Mouse (Mus musculus) forebrain, embryonic 13.5 days (tissue): ENCODE results near the gene Csk. TPM values are rescaled to one million over a fixed set of nuclear protein-coding genes. Genes with fewer than 3 reads are reported as not detected.

Experiments used
- ATAC-seq: fragments of 200-750 bp; cut with Nextera tagmentation; 2 replicates; pipeline ENCODE4 v1.8.0; 2017
- H3K27ac ChIP-seq: fragments of 300-500 bp; sonication (generic); 2 replicates; pipeline ENCODE4 v1.5.1; 2015; ENCODE audit warnings: inconsistent platforms, mild to moderate bottlenecking, moderate library complexity
- H3K27me3 ChIP-seq: fragments of 300-500 bp; sonication (generic); 2 replicates; pipeline ENCODE4 v1.6.1; 2015; ENCODE audit warnings: mild to moderate bottlenecking, inconsistent platforms
- H3K36me3 ChIP-seq: fragments of 300-500 bp; sonication (generic); 2 replicates; pipeline ENCODE4 v1.6.1; 2015; ENCODE audit warnings: mild to moderate bottlenecking, inconsistent platforms; ENCODE audit not compliant: poor library complexity, severe bottlenecking
- H3K4me1 ChIP-seq: fragments of 300-500 bp; sonication (generic); 2 replicates; pipeline ENCODE4 v1.6.1; 2015; ENCODE audit warnings: inconsistent platforms
- H3K4me2 ChIP-seq: fragments of 300-500 bp; sonication (generic); 2 replicates; pipeline ENCODE4 v1.6.1; 2015; ENCODE audit warnings: inconsistent platforms, mild to moderate bottlenecking, moderate library complexity
- H3K4me3 ChIP-seq: fragments of 300-500 bp; sonication (generic); 2 replicates; pipeline ENCODE4 v1.5.1; 2015; ENCODE audit warnings: mild to moderate bottlenecking, inconsistent platforms
- H3K9ac ChIP-seq: fragments of 300-500 bp; sonication (generic); 2 replicates; pipeline ENCODE4 v1.6.1; 2015; ENCODE audit warnings: mild to moderate bottlenecking, inconsistent platforms
- H3K9me3 ChIP-seq: fragments of 300-500 bp; sonication (generic); replicated peaks from 2 replicates; pipeline ENCODE4 v1.6.1; 2016; ENCODE audit warnings: inconsistent platforms
- WGBS: fragments of 180-500 bp; shearing (Covaris S2); methylation state at CpG from one replicate; pipeline ENCODE4 v1.1.7; 2015; 5-methylcytosine and 5-hydroxymethylcytosine counted together
- polyA plus RNA-seq: library from polyadenylated mRNA; unstranded; fragments of >200 nt; fragmentation: Nextera tagmentation; extraction: Ambion mirVana; gene quantifications from 2 replicates; pipeline ENCODE4 v1.2.1, GENCODE M21; 2015

The Csk gene
- 35.0 and 39.8 TPM in 2 replicates for polyA plus RNA-seq

DNA sequence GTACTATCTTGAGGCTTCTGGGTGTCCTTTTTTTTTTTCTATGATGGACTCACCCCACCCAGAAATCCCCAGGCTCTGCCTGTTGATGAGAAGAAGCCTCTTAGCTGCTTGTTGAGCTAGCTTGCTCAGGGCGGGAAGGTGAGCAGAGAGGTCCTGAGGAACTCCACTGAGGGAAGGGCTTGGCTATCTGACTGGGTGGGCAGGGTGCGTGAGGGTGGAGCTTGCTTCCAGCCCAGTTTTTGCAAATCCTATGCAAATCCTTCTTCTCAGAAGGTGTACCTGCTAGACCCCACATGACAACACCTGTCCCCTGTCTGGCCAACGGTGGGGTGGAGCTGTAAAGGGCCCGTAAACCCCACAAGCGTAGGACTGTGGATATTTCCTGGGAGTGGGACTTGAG lies at the start of gene Csk:
Csk (minus strand) TSS at position 349 of the 400 bp plus-strand sequence.
- Histone ChIP-seq H3K4me3 (no peak within 1 kb of the TSS), H3K27ac (no peak within 1 kb of the TSS), H3K27me3 (0 out of 2 replicates have a peak, but pooled peaks cover 8% of the 10 kb centered on the region), H3K9me3 (no peaks in the 10 kb centered on the region), H3K4me2 (no peak within 1 kb of the TSS), H3K9ac (no peak within 1 kb of the TSS; the same call in 1 of the 2 replicates), H3K4me1 (peaks cover 23% of the 10 kb centered on the region), H3K36me3 (no peaks in the 10 kb centered on the region)
- ATAC-seq, result no peak
- 38% methylated on average over 5 of the region's 5 CpGs for WGBS

DNA sequence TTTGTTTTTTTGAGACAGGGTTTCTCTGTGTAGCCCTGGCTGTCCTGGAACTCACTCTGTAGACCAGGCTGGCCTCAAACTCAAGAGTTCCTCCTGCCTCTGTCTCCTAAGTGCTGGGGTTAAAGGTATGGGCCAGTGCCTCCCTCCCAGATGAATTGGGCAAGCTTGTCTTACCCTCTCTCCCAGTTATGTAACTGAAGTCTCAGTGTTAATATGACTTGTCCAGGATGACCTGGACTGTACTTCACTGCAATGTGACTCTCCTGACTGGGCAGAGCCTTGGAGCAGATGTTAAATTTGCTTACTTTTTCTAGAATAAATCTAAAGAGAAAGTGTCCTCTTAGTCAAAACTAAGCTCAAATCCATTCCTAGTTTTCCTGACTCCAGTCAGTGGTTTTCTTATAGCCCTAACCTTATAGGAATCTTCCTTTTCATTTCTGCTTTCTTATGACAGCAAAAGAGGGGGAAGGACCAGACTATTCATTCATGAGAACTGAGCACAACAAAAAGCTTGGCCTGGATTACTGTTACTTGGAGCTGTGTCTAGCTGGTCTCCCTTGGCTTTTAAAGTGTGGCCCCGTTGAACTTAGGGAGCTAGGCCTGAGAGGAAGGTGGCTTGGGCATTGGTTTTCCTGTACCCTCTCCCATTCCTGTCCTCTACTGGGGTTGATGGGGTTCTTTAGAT lies 45.2 kb upstream of the Csk start:
- Histone ChIP-seq H3K27me3 (peaks cover 45% of the 10 kb centered on the region), H3K9ac (no peak overlapping the region), H3K36me3 (no peaks in the 10 kb centered on the region), H3K4me3 (no peak overlapping the region), H3K27ac (no peak overlapping the region), H3K4me1 (peaks cover 15% of the 10 kb centered on the region), H3K4me2 (no peak overlapping the region), H3K9me3 (no peaks in the 10 kb centered on the region)
- no peak for ATAC-seq
- WGBS, result 79% methylated on average over 1 of the region's 1 CpGs

DNA sequence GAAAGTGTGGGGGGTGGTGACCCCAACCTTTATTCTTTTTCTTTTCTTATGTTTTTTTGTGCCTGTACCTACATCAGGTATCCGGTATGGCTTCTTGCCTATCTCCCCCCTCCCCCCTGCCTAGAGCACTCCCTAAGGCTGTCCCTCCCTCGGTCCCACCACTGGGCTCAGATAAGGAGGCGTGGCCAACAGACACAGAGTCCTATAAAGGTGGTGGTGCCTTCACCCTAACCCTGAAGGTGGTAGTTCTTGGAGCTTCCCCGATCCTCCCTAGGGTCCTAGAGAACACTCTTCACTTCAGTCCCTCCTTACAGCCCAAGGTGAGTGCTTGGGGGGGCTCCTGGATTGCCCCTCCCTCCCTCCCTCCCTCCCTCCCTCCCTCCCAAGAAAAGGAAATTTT lies 43.9 kb upstream of the Csk start:
- Histone ChIP-seq H3K4me2 (no peak overlapping the region), H3K9ac (no peak overlapping the region), H3K36me3 (no peaks in the 10 kb centered on the region), H3K27ac (no peak overlapping the region), H3K4me3 (no peak overlapping the region), H3K27me3 (peaks cover 49% of the 10 kb centered on the region), H3K4me1 (peaks cover 15% of the 10 kb centered on the region), H3K9me3 (no peaks in the 10 kb centered on the region)
- ATAC-seq, result no peak
- 9% methylated on average over 4 of the region's 4 CpGs for WGBS

DNA sequence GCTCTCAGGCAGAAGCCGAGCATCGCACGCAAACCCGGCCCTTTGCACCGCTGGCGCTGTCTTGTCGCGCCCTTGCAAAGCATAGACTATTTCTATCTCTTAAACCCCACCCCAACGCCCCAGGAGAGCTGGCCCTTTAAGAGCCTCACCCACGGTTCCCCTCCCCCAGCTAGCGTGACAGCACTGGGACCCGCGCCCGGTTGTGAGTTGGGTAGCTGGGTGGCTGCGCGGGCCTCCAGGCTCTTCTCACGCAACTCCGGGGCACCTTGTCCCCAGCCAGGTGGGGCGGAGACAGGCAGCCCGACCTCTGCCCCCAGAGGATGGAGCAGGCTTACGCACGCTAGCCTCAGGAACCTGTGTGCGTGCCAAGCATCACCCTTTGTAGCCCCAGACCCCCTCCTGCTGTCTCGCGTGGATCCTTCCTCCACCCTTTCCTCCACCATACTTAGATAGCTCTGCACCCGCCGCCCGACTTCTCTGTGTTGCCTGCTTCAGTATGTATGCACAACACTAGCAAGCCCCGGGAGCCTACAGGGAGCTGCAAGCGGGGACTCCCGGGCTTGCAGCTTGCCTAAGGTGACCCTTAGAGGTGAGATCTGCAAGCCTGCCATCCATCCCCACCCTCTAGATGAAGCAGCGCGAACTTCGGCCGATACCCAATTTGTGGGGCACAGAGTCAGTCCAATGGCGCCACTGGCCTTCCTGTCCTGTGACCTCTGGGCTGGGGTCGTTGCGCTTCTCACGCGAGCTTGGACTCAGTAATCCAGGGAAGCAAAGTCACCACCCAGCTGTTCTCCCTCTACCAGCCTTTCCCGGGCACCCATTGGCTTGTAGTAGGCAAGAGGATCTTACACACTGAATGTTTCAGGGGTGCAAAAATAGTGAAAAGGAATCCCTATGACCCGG lies 43.2 kb upstream of the Csk start:
- Histone ChIP-seq H3K4me2 (peak overlapping the region; percentile 78), H3K4me3 (peak overlapping the region; percentile 45), H3K36me3 (no peaks in the 10 kb centered on the region), H3K9ac (peak overlapping the region; percentile 70), H3K27me3 (peaks cover 50% of the 10 kb centered on the region), H3K9me3 (no peaks in the 10 kb centered on the region), H3K4me1 (peaks cover 15% of the 10 kb centered on the region), H3K27ac (no peak overlapping the region)
- peak; percentile 80 for ATAC-seq
- under 1% methylated on average over 42 of the region's 42 CpGs for WGBS

DNA sequence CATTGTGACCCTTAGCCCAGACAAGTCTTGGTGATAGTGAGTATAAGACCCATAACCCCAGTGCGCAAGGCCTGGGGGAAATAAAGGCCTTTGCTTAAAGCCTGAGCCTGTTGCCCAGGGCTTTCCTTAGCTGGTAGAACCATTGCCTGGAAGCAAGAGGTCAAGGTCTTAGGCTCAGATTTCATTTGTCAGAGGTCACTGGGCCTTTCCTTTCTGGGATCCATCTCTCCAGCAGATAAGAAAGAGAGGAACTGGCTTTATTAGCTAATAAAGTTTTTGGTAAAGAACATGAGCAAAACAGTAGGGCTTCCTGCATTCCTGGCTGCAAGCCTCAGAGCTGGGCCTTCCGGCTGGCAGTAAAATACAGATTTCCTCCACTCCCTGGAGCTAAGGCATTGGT lies 40.7 kb upstream of the Csk start:
- WGBS, result 93% methylated on average over 2 of the region's 2 CpGs
- ATAC-seq, result no peak
- H3K27me3 ChIP-seq, result peaks cover 50% of the 10 kb centered on the region

DNA sequence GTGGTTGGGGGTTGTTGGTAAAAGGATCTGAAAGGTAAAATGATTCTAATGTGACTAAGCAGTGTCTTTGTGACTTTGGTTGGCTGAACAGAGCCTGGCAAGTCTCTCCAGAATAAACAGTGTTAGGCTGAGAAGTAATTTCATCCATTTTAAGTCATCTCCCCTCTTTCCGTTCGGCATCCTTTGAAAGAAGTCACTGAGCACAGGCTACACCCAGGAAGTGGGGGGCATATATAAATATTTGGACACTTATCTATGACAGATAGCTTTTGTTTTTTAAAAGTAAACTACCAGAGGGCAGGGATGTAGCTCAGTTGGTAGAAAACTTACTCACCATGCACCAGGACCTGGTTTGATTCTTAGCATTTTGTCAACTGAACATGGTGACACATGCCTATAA lies 35.2 kb upstream of the Csk start:
- no peaks in the 10 kb centered on the region for H3K4me1 ChIP-seq
- no peaks in the 10 kb centered on the region for H3K9me3 ChIP-seq
- H3K4me3 ChIP-seq, result no peak overlapping the region
- ATAC-seq, result no peak
- no peak overlapping the region for H3K4me2 ChIP-seq
- 92% methylated on average over 2 of the region's 2 CpGs for WGBS
- no peak overlapping the region for H3K9ac ChIP-seq
- H3K36me3 ChIP-seq, result no peaks in the 10 kb centered on the region
- H3K27me3 ChIP-seq, result peaks cover 5% of the 10 kb centered on the region; the same call in 1 of the 2 replicates
- H3K27ac ChIP-seq, result no peak overlapping the region

More for the DNA sequence above, 40.7 kb upstream of the Csk start:
- no peaks in the 10 kb centered on the region for H3K36me3 ChIP-seq
- H3K9me3 ChIP-seq, result no peaks in the 10 kb centered on the region
- H3K9ac ChIP-seq, result no peak overlapping the region
- H3K4me2 ChIP-seq, result no peak overlapping the region
- no peak overlapping the region for H3K27ac ChIP-seq
- peaks cover 15% of the 10 kb centered on the region for H3K4me1 ChIP-seq
- H3K4me3 ChIP-seq, result no peak overlapping the region

DNA sequence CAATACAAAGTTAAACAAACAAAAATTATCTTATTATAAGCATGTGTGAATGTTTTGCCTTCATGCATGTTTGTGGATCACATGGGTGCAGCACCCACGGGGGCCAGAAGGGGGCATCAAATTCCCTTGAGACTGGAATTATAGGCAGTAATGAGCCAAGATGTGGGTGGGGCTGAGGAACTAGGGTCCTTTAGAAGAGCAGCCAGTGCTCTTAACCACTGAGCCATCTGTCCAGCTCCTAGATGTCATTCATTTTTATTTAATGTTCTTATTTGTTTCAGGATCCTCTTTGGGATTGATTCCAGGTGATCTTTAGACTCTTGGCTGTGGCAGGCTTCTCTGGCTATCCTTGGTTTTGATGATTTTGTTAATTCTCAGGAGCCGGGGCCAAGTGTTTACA lies 34.7 kb upstream of the Csk start:
- Histone ChIP-seq H3K4me3 (no peak overlapping the region), H3K9ac (no peak overlapping the region), H3K9me3 (no peaks in the 10 kb centered on the region), H3K27me3 (0 out of 2 replicates have a peak, but pooled peaks cover 4% of the 10 kb centered on the region), H3K4me1 (no peaks in the 10 kb centered on the region), H3K27ac (no peak overlapping the region), H3K4me2 (no peak overlapping the region), H3K36me3 (no peaks in the 10 kb centered on the region)
- ATAC-seq, result no peak
- WGBS, result 58% methylated on average over 2 of the region's 2 CpGs

DNA sequence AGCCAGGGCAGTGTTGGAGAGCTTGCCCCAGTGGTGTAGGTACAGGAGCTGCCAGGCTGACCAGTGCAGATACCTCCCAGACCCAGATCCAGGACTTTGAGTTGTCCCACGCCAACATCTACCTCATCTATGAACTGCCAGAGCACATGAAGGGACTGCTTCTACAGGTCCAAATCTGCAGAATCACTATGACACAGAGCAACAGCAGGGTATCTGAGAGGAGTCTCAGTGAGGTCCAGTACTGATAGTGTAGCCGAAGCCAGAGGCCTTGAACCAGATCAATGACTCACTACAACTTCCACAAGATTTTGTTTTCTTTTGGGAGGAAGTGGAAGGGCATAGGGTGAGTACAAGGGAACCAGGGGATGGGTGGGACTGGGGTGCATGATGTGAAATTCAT lies 34.3 kb upstream of the Csk start, which contains the start of gene Cyp1a1:
Cyp1a1 (plus strand) TSS at position 178 of the 400 bp plus-strand sequence.
- H3K27ac ChIP-seq, result no peak within 1 kb of the TSS
- H3K4me1 ChIP-seq, result no peaks in the 10 kb centered on the region
- H3K9ac ChIP-seq, result no peak within 1 kb of the TSS
- H3K4me3 ChIP-seq, result no peak within 1 kb of the TSS
- H3K9me3 ChIP-seq, result no peaks in the 10 kb centered on the region
- no peak within 1 kb of the TSS for H3K4me2 ChIP-seq
- 92% methylated on average over 2 of the region's 2 CpGs for WGBS
- ATAC-seq, result no peak
- H3K36me3 ChIP-seq, result no peaks in the 10 kb centered on the region
- 0 out of 2 replicates have a peak, but pooled peaks cover 4% of the 10 kb centered on the region for H3K27me3 ChIP-seq

DNA sequence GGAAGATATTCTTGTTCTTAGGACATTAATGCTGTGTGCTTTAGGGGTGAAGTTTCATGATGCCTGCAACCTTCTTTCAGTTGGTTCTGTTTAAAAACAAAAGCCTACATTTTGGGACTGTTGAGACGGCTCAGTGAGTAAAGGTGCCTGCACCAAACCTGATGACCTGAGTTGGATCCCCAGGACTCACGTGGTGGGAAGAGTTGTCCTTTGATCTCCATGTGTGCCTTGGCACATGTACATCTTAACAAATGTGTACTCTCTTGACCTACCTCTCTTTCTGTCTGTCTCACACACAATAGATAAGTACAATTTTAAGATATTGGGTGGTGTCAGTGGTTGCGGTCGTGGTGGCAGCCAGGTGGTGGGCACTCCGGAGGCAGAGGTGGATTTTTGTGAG lies 32.6 kb upstream of the Csk start:
- Histone ChIP-seq H3K4me2 (no peak overlapping the region), H3K4me1 (no peaks in the 10 kb centered on the region), H3K36me3 (no peaks in the 10 kb centered on the region), H3K27me3 (no peaks in the 10 kb centered on the region), H3K9me3 (no peaks in the 10 kb centered on the region), H3K27ac (no peak overlapping the region), H3K4me3 (no peak overlapping the region), H3K9ac (no peak overlapping the region)
- WGBS, result 90% methylated on average over 5 of the region's 5 CpGs
- no peak for ATAC-seq

DNA sequence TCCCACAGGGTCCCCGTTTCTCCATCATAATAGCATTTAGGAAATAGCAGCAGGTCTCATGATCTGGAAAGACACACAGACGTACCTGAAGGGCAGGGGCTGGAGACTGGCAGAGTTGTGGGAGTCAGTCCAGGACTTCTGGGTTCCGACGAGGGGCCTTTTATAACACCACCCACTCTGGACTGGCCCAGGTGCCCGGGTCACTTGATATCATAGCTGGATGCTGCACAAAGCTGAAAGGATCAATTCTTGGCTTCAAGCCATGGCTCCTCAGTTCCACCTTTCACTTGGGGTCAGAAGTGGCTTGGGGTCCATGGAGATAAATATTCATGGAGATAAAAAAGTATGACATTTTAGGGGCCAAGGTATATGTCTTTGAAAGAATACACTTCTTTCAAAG lies 30.1 kb upstream of the Csk start, which contains the start of gene Cyp1a2:
Cyp1a2 (minus strand) TSS at position 184 of the 400 bp plus-strand sequence.
- H3K9me3 ChIP-seq, result no peaks in the 10 kb centered on the region
- H3K4me1 ChIP-seq, result no peaks in the 10 kb centered on the region
- H3K27me3 ChIP-seq, result no peaks in the 10 kb centered on the region
- no peak within 1 kb of the TSS for H3K4me3 ChIP-seq
- H3K36me3 ChIP-seq, result no peaks in the 10 kb centered on the region
- no peak within 1 kb of the TSS for H3K27ac ChIP-seq
- ATAC-seq, result no peak
- no peak within 1 kb of the TSS for H3K4me2 ChIP-seq
- H3K9ac ChIP-seq, result no peak within 1 kb of the TSS
- 83% methylated on average over 5 of the region's 5 CpGs for WGBS

DNA sequence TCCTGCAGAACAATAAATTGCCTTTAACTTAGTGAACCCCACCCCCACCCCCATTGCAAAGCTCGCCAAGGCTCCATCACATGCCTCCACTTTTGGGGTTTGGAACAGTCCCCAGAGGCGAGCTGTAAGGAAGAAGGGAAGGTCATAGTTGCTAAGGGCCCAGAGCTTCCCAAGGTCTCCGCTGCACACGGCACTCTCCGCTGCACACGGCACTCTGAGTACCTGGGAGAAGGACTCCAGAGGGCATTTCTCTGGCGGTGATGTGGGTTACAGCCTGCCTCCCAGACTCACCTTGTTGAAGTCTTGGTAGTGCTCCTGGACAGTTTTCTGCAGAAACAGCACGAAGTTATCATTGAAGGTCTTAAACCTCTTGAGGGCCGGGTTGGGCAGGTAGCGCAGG lies 28.0 kb upstream of the Csk start:
- Histone ChIP-seq H3K9me3 (no peaks in the 10 kb centered on the region), H3K9ac (no peak overlapping the region), H3K27me3 (no peaks in the 10 kb centered on the region), H3K36me3 (no peaks in the 10 kb centered on the region), H3K4me1 (no peaks in the 10 kb centered on the region), H3K27ac (no peak overlapping the region), H3K4me2 (no peak overlapping the region), H3K4me3 (no peak overlapping the region)
- no peak for ATAC-seq
- WGBS, result 84% methylated on average over 10 of the region's 10 CpGs

DNA sequence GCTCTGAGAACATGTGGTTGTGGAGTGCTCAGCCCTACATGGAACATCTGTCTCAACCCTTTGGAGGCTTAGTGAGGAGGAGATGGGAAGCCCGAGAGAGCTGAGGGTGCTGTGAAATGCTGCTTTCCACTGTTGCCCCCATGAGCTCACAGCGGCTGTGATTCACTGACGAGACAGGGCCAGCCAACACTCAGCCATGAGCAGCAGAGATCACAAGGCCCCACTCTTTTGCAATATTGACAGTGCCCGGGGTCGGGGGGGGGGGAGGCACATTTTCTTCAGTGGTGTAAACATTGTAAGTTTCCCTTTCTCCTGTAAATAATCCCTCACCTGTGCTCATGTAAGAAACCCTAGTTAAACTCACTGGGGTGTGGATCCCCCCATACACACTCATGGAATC lies 18.1 kb upstream of the Csk start:
- ATAC-seq, result no peak
- H3K9ac ChIP-seq, result no peak overlapping the region
- no peak overlapping the region for H3K4me2 ChIP-seq
- 90% methylated on average over 5 of the region's 5 CpGs for WGBS
- H3K27ac ChIP-seq, result no peak overlapping the region
- no peaks in the 10 kb centered on the region for H3K4me1 ChIP-seq
- H3K4me3 ChIP-seq, result no peak overlapping the region
- H3K9me3 ChIP-seq, result no peaks in the 10 kb centered on the region
- no peaks in the 10 kb centered on the region for H3K36me3 ChIP-seq
- peaks cover 2% of the 10 kb centered on the region; the same call in 1 of the 2 replicates for H3K27me3 ChIP-seq
